Mouse (Mus musculus) forebrain, postnatal 0 days (tissue): ENCODE measurements around the gene D7Ertd443e. TPM values are rescaled to one million over a fixed set of nuclear protein-coding genes. Genes with fewer than 3 reads are reported as not detected.
A peak's percentile ranks its signal among the peaks of the same experiment; 100 is the strongest.

ENCODE experiments used
- ATAC-seq: fragments of 200-750 bp; cut with Nextera tagmentation; 2 replicates; pipeline ENCODE4 v1.8.0; 2017; ENCODE audit warnings: mild to moderate bottlenecking, moderate library complexity
- DNase-seq: peaks from one replicate; pipeline ENCODE4 v3.0.0-alpha.2; 2015
- H3K27ac ChIP-seq: fragments of 300-500 bp; sonication (generic); 2 replicates; pipeline ENCODE4 v1.5.1; 2014; ENCODE audit warnings: low read depth, mild to moderate bottlenecking, antibody characterized with exemption, low read length, moderate library complexity, mixed read lengths
- H3K27me3 ChIP-seq: fragments of 300-500 bp; sonication (generic); 2 replicates; pipeline ENCODE4 v1.6.1; 2014; ENCODE audit warnings: mild to moderate bottlenecking, low read length, mixed read lengths; ENCODE audit not compliant: insufficient read depth
- H3K36me3 ChIP-seq: fragments of 300-500 bp; sonication (generic); 2 replicates; pipeline ENCODE4 v1.6.1; 2014; ENCODE audit warnings: mild to moderate bottlenecking, moderate library complexity; ENCODE audit not compliant: insufficient read depth
- H3K4me1 ChIP-seq: fragments of 300-500 bp; sonication (generic); 2 replicates; pipeline ENCODE4 v1.6.1; 2014; ENCODE audit warnings: antibody characterized with exemption; ENCODE audit not compliant: insufficient read depth
- H3K4me2 ChIP-seq: fragments of 300-500 bp; sonication (generic); 2 replicates; pipeline ENCODE4 v1.6.1; 2014; ENCODE audit warnings: low read depth, mild to moderate bottlenecking, moderate library complexity
- H3K4me3 ChIP-seq: fragments of 300-500 bp; sonication (generic); 2 replicates; pipeline ENCODE4 v1.5.1; 2014; ENCODE audit warnings: low read depth, low read length, mixed read lengths
- H3K9ac ChIP-seq: fragments of 300-500 bp; sonication (generic); 2 replicates; pipeline ENCODE4 v1.6.1; 2014; ENCODE audit warnings: mild to moderate bottlenecking
- H3K9me3 ChIP-seq: fragments of 300-500 bp; sonication (generic); 2 replicates; pipeline ENCODE4 v1.6.1; 2016; ENCODE audit warnings: low read length
- CTCF ChIP-seq: sonication (generic); IDR thresholded peaks from 2 replicates; pipeline ENCODE4 v1.5.1; 2016; ENCODE audit warnings: antibody characterized with exemption, control low read depth, low read depth
- WGBS: fragments of 180-500 bp; shearing (Covaris S2); extraction: QIAGEN DNeasy Blood & Tissue Kit; methylation state at CpG from one replicate; pipeline ENCODE4 v1.1.7; 2014; 5-methylcytosine and 5-hydroxymethylcytosine counted together
- polyA plus RNA-seq: library from polyadenylated mRNA; unstranded; fragments of >200 nt; fragmentation: Nextera tagmentation; extraction: Ambion mirVana; gene quantifications from 2 replicates; pipeline ENCODE4 v1.2.1, GENCODE M21; 2015
- total RNA-seq: library from RNA; depleted of rRNA; stranded (reverse); fragments of >200 nt; gene quantifications from 2 replicates; pipeline ENCODE4 v1.2.3, GENCODE M21; 2014; rRNA removed

The D7Ertd443e gene
- total and polyA plus RNA-seq, 2 experiments from 2014 or later = 0.15 to 1.6 TPM

GRCm38 (mm10) chr7:134227773-134228455 lies 157.5 kb downstream of the D7Ertd443e start:
- no peak overlapping the region for H3K4me3 ChIP-seq
- peaks cover 6% of the 10 kb centered on the region; the same call in 1 of the 2 replicates for H3K4me1 ChIP-seq
- H3K9me3 ChIP-seq = no peaks in the 10 kb centered on the region
- H3K27me3 ChIP-seq = no peaks in the 10 kb centered on the region
- H3K4me2 ChIP-seq = no peak overlapping the region
- H3K36me3 ChIP-seq = no peaks in the 10 kb centered on the region
- peak; percentile 68 for DNase-seq
- WGBS = 27% methylated on average over 13 of the region's 13 CpGs
- H3K27ac ChIP-seq = no peak overlapping the region; the same call in 1 of the 2 replicates
- ATAC-seq = no peak
- TF ChIP-seq CTCF = no peak
- H3K9ac ChIP-seq = no peak overlapping the region

GRCm38 (mm10) chr7:134227101-134227500 lies 158.4 kb downstream of the D7Ertd443e start:
- DNase-seq (no peak), ATAC-seq (no peak)
- H3K4me3 ChIP-seq = no peak overlapping the region
- 85% methylated on average over 4 of the region's 4 CpGs for WGBS
- H3K9ac ChIP-seq = no peak overlapping the region
- no peak overlapping the region for H3K27ac ChIP-seq
- H3K27me3 ChIP-seq = no peaks in the 10 kb centered on the region
- no peak overlapping the region for H3K4me2 ChIP-seq
- H3K4me1 ChIP-seq = peaks cover 6% of the 10 kb centered on the region; the same call in 1 of the 2 replicates
- TF ChIP-seq CTCF = no peak
- H3K36me3 ChIP-seq = no peaks in the 10 kb centered on the region
- no peaks in the 10 kb centered on the region for H3K9me3 ChIP-seq

GRCm38 (mm10) chr7:134226231-134226630 lies 159.2 kb downstream of the D7Ertd443e start:
- H3K27ac ChIP-seq = no peak overlapping the region
- H3K4me3 ChIP-seq = no peak overlapping the region
- ATAC-seq (no peak), DNase-seq (no peak)
- no peak for TF ChIP-seq CTCF
- H3K27me3 ChIP-seq = no peaks in the 10 kb centered on the region
- peaks cover 6% of the 10 kb centered on the region; the same call in 1 of the 2 replicates for H3K4me1 ChIP-seq
- no peaks in the 10 kb centered on the region for H3K9me3 ChIP-seq
- WGBS = 85% methylated on average over 3 of the region's 3 CpGs
- H3K4me2 ChIP-seq = no peak overlapping the region
- H3K9ac ChIP-seq = no peak overlapping the region
- H3K36me3 ChIP-seq = no peaks in the 10 kb centered on the region

- H3K4me1 ChIP-seq = peaks cover 6% of the 10 kb centered on the region; the same call in 1 of the 2 replicates
- ATAC-seq = peak; percentile 76
- H3K27ac ChIP-seq = peak overlapping the region; percentile 21
These were observed 160.5 kb downstream of the D7Ertd443e start for GRCm38 (mm10) chr7:134224741-134225612.

GRCm38 (mm10) chr7:134224421-134224740 lies 161.1 kb downstream of the D7Ertd443e start:
- Histone ChIP-seq H3K4me1 (peaks cover 6% of the 10 kb centered on the region; the same call in 1 of the 2 replicates), H3K36me3 (no peaks in the 10 kb centered on the region), H3K9me3 (no peaks in the 10 kb centered on the region), H3K27me3 (no peaks in the 10 kb centered on the region), H3K9ac (peak overlapping the region; percentile 54), H3K4me3 (peak overlapping the region; percentile 62), H3K4me2 (peak overlapping the region; percentile 98), H3K27ac (no peak overlapping the region; the same call in 1 of the 2 replicates)
- peak; percentile 15 for TF ChIP-seq CTCF
- ATAC-seq = peak; percentile 8; the same call in 1 of the 2 replicates
- no peak for DNase-seq
- 1% methylated on average over 14 of the region's 14 CpGs for WGBS

More at GRCm38 (mm10) chr7:134224741-134225612, 160.5 kb downstream of the D7Ertd443e start:
- peak; percentile 59 for DNase-seq
- H3K27me3 ChIP-seq = no peaks in the 10 kb centered on the region
- H3K4me2 ChIP-seq = peak overlapping the region; percentile 98
- WGBS = under 1% methylated on average over 85 of the region's 90 CpGs
- peak overlapping the region; percentile 62 for H3K4me3 ChIP-seq
- H3K36me3 ChIP-seq = no peaks in the 10 kb centered on the region
- no peak for TF ChIP-seq CTCF
- H3K9me3 ChIP-seq = no peaks in the 10 kb centered on the region
- peak overlapping the region; percentile 54 for H3K9ac ChIP-seq

DNA sequence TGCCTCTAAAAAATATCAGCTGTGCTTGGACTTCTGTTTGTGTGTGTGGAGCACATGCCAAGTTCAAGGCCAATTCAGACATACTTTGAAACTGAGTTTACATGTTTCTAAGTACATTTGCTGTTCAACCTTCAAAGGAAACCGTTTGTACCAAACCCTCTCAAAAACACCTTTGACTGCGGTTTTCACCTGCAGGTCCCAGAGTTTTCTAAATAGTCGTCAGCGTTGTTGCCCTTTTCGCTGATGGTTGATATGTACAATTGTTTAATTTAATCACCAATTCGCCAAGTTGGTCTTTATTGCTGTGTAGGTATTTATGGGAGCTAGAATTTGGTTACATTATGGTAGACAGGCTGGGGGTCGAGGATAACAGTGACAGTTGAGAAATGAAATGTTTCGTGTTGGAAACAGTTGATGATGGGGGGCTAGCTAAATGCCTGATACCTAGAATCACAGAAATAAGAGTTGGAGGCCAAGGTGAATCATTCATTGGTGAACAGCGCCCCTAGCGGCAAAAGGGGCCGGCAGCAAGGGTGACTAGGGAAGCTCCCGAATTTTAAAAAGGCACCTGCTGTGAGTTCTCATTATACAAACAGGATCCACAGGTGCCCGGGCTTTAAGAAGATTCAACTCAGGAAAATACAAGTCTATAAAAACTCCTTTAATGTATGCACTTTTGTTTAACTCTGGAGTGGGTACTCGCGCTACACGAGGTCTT lies 161.9 kb downstream of the D7Ertd443e start:
- Histone ChIP-seq H3K4me3 (peak overlapping the region; percentile 62), H3K27me3 (no peaks in the 10 kb centered on the region), H3K9me3 (no peaks in the 10 kb centered on the region), H3K9ac (no peak overlapping the region), H3K4me1 (peaks cover 6% of the 10 kb centered on the region; the same call in 1 of the 2 replicates), H3K4me2 (peak overlapping the region; percentile 98), H3K36me3 (no peaks in the 10 kb centered on the region), H3K27ac (no peak overlapping the region)
- 28% methylated on average over 16 of the region's 16 CpGs for WGBS
- DNase-seq = peak; percentile 91
- peak; percentile 48; the same call in 1 of the 2 replicates for ATAC-seq
- peak; percentile 84 for TF ChIP-seq CTCF

Other genes starting within 250 kb of the D7Ertd443e start
- gene Adam12, start 153.5 kb downstream of the D7Ertd443e start, total RNA-seq = 13.3 and 14.2 TPM in 2 replicates
- gene Adam12, start 153.5 kb downstream of the D7Ertd443e start, polyA plus RNA-seq = 1.9 and 2.1 TPM in 2 replicates